Mouse (Mus musculus): ENCODE data around the gene Zfp653. TPM values are rescaled to one million over a fixed set of nuclear protein-coding genes. Genes with fewer than 3 reads are reported as not detected.
"Not testable (repeated sequence)": the region's sequence is repeated elsewhere in the genome, so short reads cannot be mapped to it uniquely, and the experiment has no call there.

The Zfp653 gene
- polyA plus RNA-seq, 1 experiment from 2014 or later = 14.1 TPM

DNA sequence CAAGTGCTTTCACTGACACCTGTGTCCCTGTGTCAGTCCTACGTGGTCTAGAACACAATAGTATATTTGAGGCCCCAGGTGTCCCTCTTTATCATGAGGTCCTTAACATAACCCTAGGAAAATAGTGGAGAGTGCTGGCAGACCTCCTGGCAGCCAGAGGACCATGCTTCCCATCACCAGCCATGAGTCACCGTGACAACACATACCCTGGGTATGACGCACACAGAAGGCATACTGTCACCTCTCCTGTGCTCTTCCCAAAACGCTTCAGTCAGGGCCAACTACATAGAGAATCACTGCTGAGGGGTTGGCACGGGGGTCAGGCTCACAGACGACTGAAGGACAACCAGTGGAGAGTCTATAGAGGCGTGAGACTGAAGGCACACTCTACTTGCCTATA is 18.8 kb upstream of the Zfp653 start:
- no peak for ATAC-seq (ENCODE audit: insufficient read depth, low FRiP score, low read depth)
- Histone ChIP-seq H3K4me2 (no peak overlapping the region), H3K27me3 (replicated peaks) (no peaks in the 10 kb centered on the region), H3K4me3 (replicated peaks) (no peak overlapping the region), H3K4me1 (peaks cover 4% of the 10 kb centered on the region; the same call in 1 of the 2 replicates), H3K27ac (no peak overlapping the region), H3K9ac (no peak overlapping the region), H3K36me3 (no peaks in the 10 kb centered on the region), H3K9me3 (no peaks in the 10 kb centered on the region)
- WGBS = 79% methylated on average over 7 of the region's 7 CpGs

DNA sequence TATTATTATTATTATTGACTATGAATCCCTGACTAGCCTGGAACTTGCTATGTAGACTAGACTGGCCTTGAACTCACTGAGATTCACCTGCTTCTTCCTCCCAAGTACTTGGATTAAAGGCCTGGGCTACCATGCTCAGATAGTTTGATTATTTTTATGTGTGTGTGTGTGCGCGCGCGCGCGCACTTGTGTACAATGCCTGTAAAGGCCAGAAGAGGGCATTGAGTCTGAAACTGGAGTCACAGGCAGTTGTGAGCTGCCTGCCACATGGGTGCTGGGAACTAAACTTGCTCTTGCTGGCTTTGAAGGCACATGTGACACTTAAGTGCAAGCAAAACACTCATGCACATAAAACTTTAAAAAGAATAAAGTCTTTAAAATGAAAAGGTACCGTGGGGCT is 18.1 kb upstream of the Zfp653 start:
- Histone ChIP-seq H3K4me2 (no peak overlapping the region), H3K9ac (no peak overlapping the region), H3K36me3 (no peaks in the 10 kb centered on the region), H3K9me3 (no peaks in the 10 kb centered on the region), H3K27ac (no peak overlapping the region), H3K27me3 (replicated peaks) (no peaks in the 10 kb centered on the region), H3K4me3 (replicated peaks) (no peak overlapping the region), H3K4me1 (peaks cover 7% of the 10 kb centered on the region; the same call in 1 of the 2 replicates)
- 97% methylated on average over 7 of the region's 7 CpGs for WGBS
- no peak for ATAC-seq (ENCODE audit: insufficient read depth, low FRiP score, low read depth)

- Histone ChIP-seq H3K9ac (no peak overlapping the region), H3K4me3 (replicated peaks) (no peak overlapping the region), H3K27ac (no peak overlapping the region), H3K9me3 (no peaks in the 10 kb centered on the region), H3K27me3 (replicated peaks) (no peaks in the 10 kb centered on the region), H3K4me1 (peaks cover 7% of the 10 kb centered on the region; the same call in 1 of the 2 replicates), H3K4me2 (no peak overlapping the region), H3K36me3 (0 out of 2 replicates have a peak, but pooled peaks cover 4% of the 10 kb centered on the region)
- ATAC-seq (ENCODE audit: insufficient read depth, low FRiP score, low read depth) = no peak
- 84% methylated on average over 2 of the region's 2 CpGs for WGBS
Observed at GRCm38 (mm10) chr9:22087034-22087618, 15.9 kb upstream of the Zfp653 start.

GRCm38 (mm10) chr9:22086012-22086411 is 14.8 kb upstream of the Zfp653 start:
- WGBS = 53% methylated on average over 6 of the region's 6 CpGs
- Histone ChIP-seq H3K27ac (peak overlapping the region; percentile 88), H3K4me2 (peak overlapping the region; percentile 84), H3K4me3 (replicated peaks) (peak overlapping the region; percentile 67), H3K9ac (peak overlapping the region; percentile 44; the same call in 1 of the 2 replicates), H3K9me3 (no peaks in the 10 kb centered on the region), H3K36me3 (0 out of 2 replicates have a peak, but pooled peaks cover 4% of the 10 kb centered on the region), H3K27me3 (replicated peaks) (no peaks in the 10 kb centered on the region), H3K4me1 (peaks cover 7% of the 10 kb centered on the region; the same call in 1 of the 2 replicates)
- ATAC-seq (ENCODE audit: insufficient read depth, low FRiP score, low read depth) = no peak

- peak; percentile 99 for ATAC-seq (ENCODE audit: insufficient read depth, low FRiP score, low read depth)
- Histone ChIP-seq H3K4me1 (peaks cover 7% of the 10 kb centered on the region; the same call in 1 of the 2 replicates), H3K4me2 (peak within 1 kb of the TSS; percentile 84), H3K36me3 (0 out of 2 replicates have a peak, but pooled peaks cover 4% of the 10 kb centered on the region), H3K4me3 (replicated peaks) (peak within 1 kb of the TSS; percentile 67), H3K27me3 (replicated peaks) (no peaks in the 10 kb centered on the region), H3K9ac (peak within 1 kb of the TSS; percentile 58), H3K27ac (peak within 1 kb of the TSS; percentile 88), H3K9me3 (no peaks in the 10 kb centered on the region)
- WGBS = under 1% methylated on average over 48 of the region's 48 CpGs
Observed at GRCm38 (mm10) chr9:22085022-22085834, 14.1 kb upstream of the Zfp653 start, which contains the start of gene Ecsit. TSS of gene Ecsit (minus strand) at chr9:22085438.

DNA sequence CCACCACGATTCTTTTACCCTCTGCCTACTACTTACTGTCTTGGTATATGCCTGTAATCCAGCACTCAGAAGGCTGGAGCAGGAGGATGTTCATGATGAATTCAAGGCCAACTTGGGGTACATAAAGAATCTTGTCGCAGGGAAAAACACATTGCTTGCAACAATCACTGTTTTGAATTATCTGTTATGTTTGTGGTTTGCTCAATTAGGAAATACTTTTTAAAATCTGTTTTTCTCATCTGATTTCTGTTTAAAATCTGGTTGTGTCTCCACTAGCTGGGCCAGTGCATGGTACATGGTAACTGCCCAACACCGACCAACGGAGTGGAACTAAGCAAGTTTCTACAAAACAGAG is 13.5 kb upstream of the Zfp653 start:
- H3K9me3 ChIP-seq = no peaks in the 10 kb centered on the region
- WGBS = 32% methylated on average over 4 of the region's 4 CpGs
- peak overlapping the region; percentile 84 for H3K4me2 ChIP-seq
- H3K27ac ChIP-seq = peak overlapping the region; percentile 31; the same call in 1 of the 2 replicates
- ATAC-seq (ENCODE audit: insufficient read depth, low FRiP score, low read depth) = no peak
- H3K9ac ChIP-seq = peak overlapping the region; percentile 58
- H3K36me3 ChIP-seq = 0 out of 2 replicates have a peak, but pooled peaks cover 4% of the 10 kb centered on the region
- peaks cover 7% of the 10 kb centered on the region; the same call in 1 of the 2 replicates for H3K4me1 ChIP-seq
- H3K27me3 ChIP-seq (replicated peaks) = no peaks in the 10 kb centered on the region
- H3K4me3 ChIP-seq (replicated peaks) = peak overlapping the region; percentile 67

DNA sequence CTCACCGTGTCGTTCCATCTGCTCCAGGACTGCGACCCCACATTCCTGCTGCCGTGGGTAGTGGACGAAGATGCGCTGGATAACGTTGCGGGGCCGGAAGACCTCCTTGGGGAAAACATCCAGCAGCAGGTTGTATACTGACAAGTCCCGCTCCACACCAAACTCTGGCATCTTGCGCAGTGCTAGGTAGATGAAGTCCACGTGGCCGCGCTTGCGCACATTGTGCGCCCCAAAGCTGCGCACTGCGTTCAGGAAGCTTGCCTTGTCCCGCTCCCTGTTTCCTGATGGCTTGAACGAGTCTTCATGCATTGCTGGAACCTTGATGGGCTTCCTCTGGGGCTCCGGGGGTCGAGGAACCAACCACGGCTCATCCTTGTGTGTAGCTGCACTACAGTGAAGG is 5.0 kb upstream of the Zfp653 start:
- peaks cover 4% of the 10 kb centered on the region; the same call in 1 of the 2 replicates for H3K36me3 ChIP-seq
- H3K9ac ChIP-seq = no peak overlapping the region
- H3K4me1 ChIP-seq = no peaks in the 10 kb centered on the region
- no peaks in the 10 kb centered on the region for H3K9me3 ChIP-seq
- 90% methylated on average over 23 of the region's 23 CpGs for WGBS
- H3K27ac ChIP-seq = no peak overlapping the region
- H3K4me3 ChIP-seq (replicated peaks) = no peak overlapping the region
- H3K27me3 ChIP-seq (replicated peaks) = no peaks in the 10 kb centered on the region
- no peak for ATAC-seq (ENCODE audit: insufficient read depth, low FRiP score, low read depth)
- no peak overlapping the region for H3K4me2 ChIP-seq

DNA sequence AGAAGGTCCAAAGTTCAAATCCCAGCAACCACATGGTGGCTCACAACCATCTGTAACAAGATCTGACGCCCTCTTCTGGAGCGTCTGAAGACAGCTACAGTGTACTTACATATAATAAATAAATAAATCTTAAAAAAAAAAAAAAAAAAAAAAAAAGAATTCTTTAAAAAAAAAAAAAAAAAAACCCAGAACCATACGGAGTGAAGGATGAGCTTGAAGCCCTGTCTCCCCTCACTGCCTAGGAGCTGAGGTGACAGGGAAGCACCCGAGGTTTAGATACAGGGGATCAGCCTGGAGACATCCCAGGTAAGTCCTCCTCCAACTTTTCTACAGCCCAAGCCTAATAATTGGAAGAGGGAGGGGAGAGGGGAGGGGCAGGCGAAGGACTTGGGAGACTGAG is 4.6 kb upstream of the Zfp653 start:
- not testable (repeated sequence) for H3K4me1 ChIP-seq; H3K27ac ChIP-seq; H3K36me3 ChIP-seq; H3K4me3 ChIP-seq (replicated peaks); H3K9me3 ChIP-seq; H3K9ac ChIP-seq; H3K4me2 ChIP-seq; ATAC-seq (ENCODE audit: insufficient read depth, low FRiP score, low read depth); H3K27me3 ChIP-seq (replicated peaks)
- 79% methylated on average over 5 of the region's 5 CpGs for WGBS

- H3K27me3 ChIP-seq (replicated peaks) = no peaks in the 10 kb centered on the region
- 0 out of 2 replicates have a peak, but pooled peaks cover 5% of the 10 kb centered on the region for H3K4me1 ChIP-seq
- peaks cover 7% of the 10 kb centered on the region; the same call in 1 of the 2 replicates for H3K36me3 ChIP-seq
- H3K9me3 ChIP-seq = no peaks in the 10 kb centered on the region
- no peak for ATAC-seq (ENCODE audit: insufficient read depth, low FRiP score, low read depth)
- no peak overlapping the region for H3K4me2 ChIP-seq
- no peak overlapping the region for H3K4me3 ChIP-seq (replicated peaks)
- no peak overlapping the region for H3K9ac ChIP-seq
- no peak overlapping the region for H3K27ac ChIP-seq
- 91% methylated on average over 4 of the region's 4 CpGs for WGBS
Observed at GRCm38 (mm10) chr9:22072276-22072675, 1.1 kb upstream of the Zfp653 start.

DNA sequence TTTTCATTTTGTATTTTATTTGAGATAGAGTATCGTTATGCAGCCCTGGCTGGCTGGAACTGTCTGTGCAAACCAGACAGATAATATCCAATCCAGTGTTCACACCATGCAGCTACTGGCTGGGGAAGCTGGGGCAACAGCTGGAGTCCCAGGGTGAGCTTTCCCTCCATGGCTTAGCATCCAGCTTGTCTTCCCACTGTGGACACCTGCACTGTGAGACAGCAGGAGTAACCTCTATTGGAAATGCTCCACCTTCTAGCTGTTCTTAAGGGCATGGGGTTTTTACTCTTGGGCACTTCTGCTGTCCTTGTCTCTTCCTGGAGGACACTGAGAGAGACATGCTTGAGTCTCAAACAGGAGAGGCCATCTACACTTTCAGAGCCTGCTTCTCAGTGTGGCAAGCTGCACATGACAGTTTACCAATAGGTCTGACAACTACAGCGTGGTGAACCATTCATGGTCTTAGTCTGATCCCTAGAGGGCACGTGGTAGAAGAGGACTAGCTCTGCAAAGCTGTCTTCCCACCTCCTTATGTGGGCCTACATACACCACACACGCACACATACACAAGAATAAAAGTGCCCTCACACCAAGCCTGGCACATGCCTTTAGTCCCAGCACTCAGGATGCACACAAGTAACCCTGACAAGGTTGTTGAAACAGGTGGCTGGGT is 1.2 kb downstream of the Zfp653 start:
- WGBS = 60% methylated on average over 4 of the region's 4 CpGs
- Histone ChIP-seq H3K4me3 (replicated peaks) (peak overlapping the region; percentile 90), H3K4me1 (0 out of 2 replicates have a peak, but pooled peaks cover 5% of the 10 kb centered on the region), H3K27me3 (replicated peaks) (no peaks in the 10 kb centered on the region), H3K4me2 (peak overlapping the region; percentile 63), H3K27ac (no peak overlapping the region), H3K36me3 (peaks cover 14% of the 10 kb centered on the region), H3K9me3 (no peaks in the 10 kb centered on the region), H3K9ac (0 out of 2 replicates have a peak overlapping the region, but pooled peaks have one; percentile 11)
- ATAC-seq (ENCODE audit: insufficient read depth, low FRiP score, low read depth) = no peak

DNA sequence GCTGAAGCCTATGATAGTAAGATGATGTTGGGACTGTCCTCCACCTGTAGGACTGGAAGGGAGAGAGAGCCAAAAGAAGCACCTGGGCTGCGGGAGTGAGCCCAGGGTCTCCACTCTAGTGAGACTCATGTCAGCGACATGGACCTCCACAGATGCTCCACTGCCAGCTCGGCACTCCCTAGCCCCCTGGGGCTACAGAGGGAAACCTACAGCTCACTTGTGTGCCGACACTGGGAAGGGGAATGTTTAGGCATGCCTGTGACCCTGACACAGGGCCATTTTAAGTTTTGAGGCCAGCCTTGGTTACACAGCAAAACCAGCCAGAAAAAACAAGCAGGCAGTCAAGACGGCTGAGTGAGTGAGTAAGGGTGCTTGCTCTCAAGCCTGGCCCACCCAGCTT is 4.0 kb downstream of the Zfp653 start:
- ATAC-seq (ENCODE audit: insufficient read depth, low FRiP score, low read depth) = no peak

More for the DNA sequence above, 4.0 kb downstream of the Zfp653 start:
- peaks cover 27% of the 10 kb centered on the region for H3K36me3 ChIP-seq
- H3K4me1 ChIP-seq = 0 out of 2 replicates have a peak, but pooled peaks cover 5% of the 10 kb centered on the region
- no peaks in the 10 kb centered on the region for H3K9me3 ChIP-seq
- no peaks in the 10 kb centered on the region for H3K27me3 ChIP-seq (replicated peaks)
- 74% methylated on average over 5 of the region's 5 CpGs for WGBS
- no peak overlapping the region for H3K4me3 ChIP-seq (replicated peaks)
- no peak overlapping the region for H3K4me2 ChIP-seq
- H3K27ac ChIP-seq = no peak overlapping the region
- H3K9ac ChIP-seq = no peak overlapping the region
